Mouse (Mus musculus) ZHBTc4 (cell line): ENCODE data around the gene Olfr1350.

Experiments
- DNase-seq: peaks from one replicate; pipeline ENCODE4 v3.0.0-alpha.2; 2011; ENCODE audit warnings: low read depth, low spot score

Gene Olfr1350

GRCm38 (mm10) chr7:6564541-6564940, at the start of gene Olfr1350:
Gene Olfr1350 (plus strand): TSS chr7:6564841.
- no peak for DNase-seq

- no peak for DNase-seq
These were observed 43.0 kb upstream of the Olfr1350 start for GRCm38 (mm10) chr7:6521666-6522065.

GRCm38 (mm10) chr7:6522850-6523249, 41.8 kb upstream of the Olfr1350 start, which contains the start of gene Olfr1349:
Gene Olfr1349 (minus strand): TSS chr7:6522950.
- DNase-seq, result no peak

GRCm38 (mm10) chr7:6525001-6525400, 39.6 kb upstream of the Olfr1350 start:
- DNase-seq, result peak; percentile 78

GRCm38 (mm10) chr7:6526141-6526540, 38.5 kb upstream of the Olfr1350 start:
- peak; percentile 58 for DNase-seq

GRCm38 (mm10) chr7:6586096-6586759, 21.6 kb downstream of the Olfr1350 start:
- peak; percentile 57 for DNase-seq

- peak; percentile 70 for DNase-seq
These were observed 24.1 kb downstream of the Olfr1350 start for GRCm38 (mm10) chr7:6588766-6589165.

GRCm38 (mm10) chr7:6603331-6603730, 38.7 kb downstream of the Olfr1350 start:
- DNase-seq, result no peak
